Mouse (Mus musculus) heart, postnatal 0 days (tissue): ENCODE results near the gene Hmcn2. TPM values are rescaled to one million over a fixed set of nuclear protein-coding genes. Genes with fewer than 3 reads are reported as not detected.

ENCODE experiments used
- ATAC-seq: fragments of 200-750 bp; cut with Nextera tagmentation; 2 replicates; pipeline ENCODE4 v1.8.0; 2017; ENCODE audit warnings: low read depth, moderate number of reproducible peaks, moderate library complexity; ENCODE audit not compliant: insufficient read depth
- DNase-seq: peaks from one replicate; pipeline ENCODE4 v3.0.0-alpha.2; 2016; ENCODE audit warnings: low spot score
- H3K27ac ChIP-seq: fragments of 300-500 bp; sonication (generic); 2 replicates; pipeline ENCODE4 v1.5.1; 2014; ENCODE audit warnings: low read depth, mild to moderate bottlenecking
- H3K27me3 ChIP-seq: fragments of 300-500 bp; sonication (generic); 2 replicates; pipeline ENCODE4 v1.6.1; 2014; ENCODE audit warnings: low read length, mixed read lengths; ENCODE audit not compliant: control insufficient read depth, insufficient read depth
- H3K36me3 ChIP-seq: fragments of 300-500 bp; sonication (generic); replicated peaks from 2 replicates; pipeline ENCODE4 v1.6.1; 2014; ENCODE audit warnings: low read length, mixed read lengths; ENCODE audit not compliant: control insufficient read depth, insufficient read depth
- H3K4me1 ChIP-seq: fragments of 300-500 bp; sonication (generic); 2 replicates; pipeline ENCODE4 v1.6.1; 2014; ENCODE audit warnings: antibody characterized with exemption; ENCODE audit not compliant: control insufficient read depth, insufficient read depth
- H3K4me2 ChIP-seq: fragments of 300-500 bp; sonication (generic); 2 replicates; pipeline ENCODE4 v1.6.1; 2014; ENCODE audit warnings: low read depth, mild to moderate bottlenecking, low read length, moderate library complexity
- H3K4me3 ChIP-seq: fragments of 300-500 bp; sonication (generic); 2 replicates; pipeline ENCODE4 v1.5.1; 2014; ENCODE audit warnings: low read depth, low read length
- H3K9ac ChIP-seq: fragments of 300-500 bp; sonication (generic); replicated peaks from 2 replicates; pipeline ENCODE4 v1.6.1; 2014; ENCODE audit warnings: low read depth, low read length, mixed read lengths
- H3K9me3 ChIP-seq: fragments of 300-500 bp; sonication (generic); replicated peaks from 2 replicates; pipeline ENCODE4 v1.6.1; 2016; ENCODE audit warnings: low read length; ENCODE audit not compliant: control insufficient read depth
- CTCF ChIP-seq: IDR thresholded peaks from 2 replicates; pipeline ENCODE4 v1.5.1; 2016; ENCODE audit warnings: antibody characterized with exemption, control low read depth, low read depth
- EP300 ChIP-seq: IDR thresholded peaks from 2 replicates; pipeline ENCODE4 v1.6.1; 2016; ENCODE audit warnings: antibody characterized with exemption, low read depth
- WGBS: fragments of 180-500 bp; shearing (Covaris S2); extraction: QIAGEN DNeasy Blood & Tissue Kit; methylation state at CpG from one replicate; pipeline ENCODE4 v1.1.7; 2014; 5-methylcytosine and 5-hydroxymethylcytosine counted together
- polyA plus RNA-seq: library from polyadenylated mRNA; unstranded; fragments of >200 nt; fragmentation: Nextera tagmentation; extraction: Ambion mirVana; gene quantifications from 2 replicates; pipeline ENCODE4 v1.2.1, GENCODE M21; 2015
- total RNA-seq: library from RNA; depleted of rRNA; stranded (reverse); fragments of >200 nt; gene quantifications from 2 replicates; pipeline ENCODE4 v1.2.3, GENCODE M21; 2014; ENCODE audit warnings: low replicate concordance

Gene Hmcn2
- total and polyA plus RNA-seq, 2 experiments from 2014 or later = 0.67 to 3.1 TPM

DNA sequence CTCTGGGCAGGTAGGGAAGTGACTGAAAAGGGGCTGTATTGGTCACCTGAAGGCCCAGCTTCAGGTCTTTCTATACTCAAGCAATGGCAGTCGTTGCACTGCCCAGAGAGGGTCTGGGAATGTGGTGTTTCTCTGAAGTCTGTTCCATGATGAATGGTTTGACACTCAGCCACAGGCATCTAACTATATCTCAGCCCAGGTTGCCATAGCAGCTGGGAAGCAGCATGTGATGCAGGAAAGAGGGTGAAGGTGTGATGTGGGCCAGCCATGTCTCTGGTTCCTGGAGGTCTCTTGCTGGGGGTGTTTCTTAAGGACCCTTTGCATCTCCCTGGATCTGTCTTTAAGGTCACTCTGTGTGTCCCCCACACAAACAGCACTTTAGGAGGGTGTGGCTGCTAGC lies 181.9 kb downstream of the Hmcn2 start:
- Histone ChIP-seq H3K9me3 (no peaks in the 10 kb centered on the region), H3K9ac (no peak overlapping the region), H3K27ac (no peak overlapping the region), H3K4me2 (no peak overlapping the region), H3K27me3 (peaks cover 9% of the 10 kb centered on the region; the same call in 1 of the 2 replicates), H3K36me3 (no peaks in the 10 kb centered on the region), H3K4me1 (no peaks in the 10 kb centered on the region), H3K4me3 (no peak overlapping the region)
- TF ChIP-seq CTCF (no peak), EP300 (no peak)
- ATAC-seq (no peak), DNase-seq (no peak)
- 21% methylated on average over 1 of the region's 1 CpGs for WGBS

- no peak for ATAC-seq
- no peak overlapping the region for H3K4me3 ChIP-seq
- no peaks in the 10 kb centered on the region for H3K4me1 ChIP-seq
- H3K4me2 ChIP-seq = no peak overlapping the region
- peaks cover 9% of the 10 kb centered on the region; the same call in 1 of the 2 replicates for H3K27me3 ChIP-seq
- WGBS = 68% methylated on average over 7 of the region's 7 CpGs
- no peak for TF ChIP-seq EP300
- no peak for TF ChIP-seq CTCF
- no peak overlapping the region for H3K27ac ChIP-seq
- no peaks in the 10 kb centered on the region for H3K9me3 ChIP-seq
- no peaks in the 10 kb centered on the region for H3K36me3 ChIP-seq
- DNase-seq = no peak
- H3K9ac ChIP-seq = no peak overlapping the region
These were observed 182.9 kb downstream of the Hmcn2 start for GRCm38 (mm10) chr2:31497113-31497512.

GRCm38 (mm10) chr2:31497635-31498034 lies 183.4 kb downstream of the Hmcn2 start:
- H3K27me3 ChIP-seq = peaks cover 9% of the 10 kb centered on the region; the same call in 1 of the 2 replicates
- ATAC-seq (no peak), DNase-seq (no peak)
- H3K9ac ChIP-seq = no peak overlapping the region
- no peak overlapping the region for H3K27ac ChIP-seq
- 83% methylated on average over 19 of the region's 19 CpGs for WGBS
- no peaks in the 10 kb centered on the region for H3K4me1 ChIP-seq
- no peak for TF ChIP-seq CTCF
- TF ChIP-seq EP300 = no peak
- no peaks in the 10 kb centered on the region for H3K36me3 ChIP-seq
- H3K9me3 ChIP-seq = no peaks in the 10 kb centered on the region
- H3K4me3 ChIP-seq = no peak overlapping the region
- H3K4me2 ChIP-seq = no peak overlapping the region

- TF ChIP-seq CTCF (no peak), EP300 (no peak)
- no peak overlapping the region for H3K4me2 ChIP-seq
- no peaks in the 10 kb centered on the region for H3K4me1 ChIP-seq
- H3K9ac ChIP-seq = no peak overlapping the region
- no peaks in the 10 kb centered on the region for H3K36me3 ChIP-seq
- 70% methylated on average over 21 of the region's 21 CpGs for WGBS
- H3K9me3 ChIP-seq = no peaks in the 10 kb centered on the region
- no peak overlapping the region for H3K4me3 ChIP-seq
- no peak for ATAC-seq
- peaks cover 17% of the 10 kb centered on the region; the same call in 1 of the 2 replicates for H3K27me3 ChIP-seq
- no peak overlapping the region for H3K27ac ChIP-seq
- DNase-seq = no peak
These were observed 185.4 kb downstream of the Hmcn2 start for GRCm38 (mm10) chr2:31499327-31500291.

- Histone ChIP-seq H3K4me2 (no peak overlapping the region), H3K9ac (no peak overlapping the region), H3K9me3 (no peaks in the 10 kb centered on the region), H3K27me3 (peaks cover 19% of the 10 kb centered on the region; the same call in 1 of the 2 replicates), H3K36me3 (no peaks in the 10 kb centered on the region), H3K27ac (no peak overlapping the region), H3K4me3 (no peak overlapping the region), H3K4me1 (no peaks in the 10 kb centered on the region)
- WGBS = 92% methylated on average over 24 of the region's 24 CpGs
- TF ChIP-seq CTCF (no peak), EP300 (no peak)
- ATAC-seq (no peak), DNase-seq (no peak)
These were observed 186.3 kb downstream of the Hmcn2 start for GRCm38 (mm10) chr2:31500292-31501204.
